Mouse (Mus musculus) CH12.LX (cell line): Measurements from ENCODE around the gene Pvr.

Source experiments
- CTCF ChIP-seq, 2 experiments: IDR thresholded peaks in 1 of 2; conservative IDR thresholded peaks in 1 of 2; 2 replicates each; pipeline ENCODE4 v1.5.1; 2011 to 2012; ENCODE audit warnings: low read depth in 2 of 2, low read length in 2 of 2, improper control_type of control experiment in 1 of 2, inconsistent platforms in 1 of 2, mild to moderate bottlenecking in 1 of 2, moderate library complexity in 1 of 2
- E2F4 ChIP-seq: IDR thresholded peaks from 2 replicates; pipeline ENCODE4 v1.6.1; 2011; ENCODE audit warnings: low read depth, low read length, improper control_type of control experiment; ENCODE audit not compliant: insufficient replicate concordance
- PAX5 ChIP-seq: IDR thresholded peaks from 2 replicates; pipeline ENCODE4 v1.6.1; 2012; ENCODE audit warnings: low read length, inconsistent platforms, mixed read lengths
- POLR2A ChIP-seq: IDR thresholded peaks from 2 replicates; pipeline ENCODE4 v1.6.1; 2011; ENCODE audit warnings: low read depth, mild to moderate bottlenecking, improper control_type of control experiment, low read length
- RCOR1 ChIP-seq: conservative IDR thresholded peaks from 2 replicates; pipeline ENCODE4 v1.6.1; 2012; ENCODE audit warnings: low read depth, mild to moderate bottlenecking, inconsistent platforms, low read length, improper control_type of control experiment
- USF2 ChIP-seq: conservative IDR thresholded peaks from 2 replicates; pipeline ENCODE4 v1.6.1; 2011; ENCODE audit warnings: low read depth, low read length, improper control_type of control experiment
- ZC3H11A ChIP-seq: IDR thresholded peaks from 2 replicates; pipeline ENCODE4 v1.6.1; 2012; ENCODE audit warnings: low read depth, mild to moderate bottlenecking, inconsistent platforms, low read length, improper control_type of control experiment
- ZNF384 ChIP-seq: IDR thresholded peaks from 2 replicates; pipeline ENCODE4 v1.6.1; 2012; ENCODE audit warnings: low read depth, low read length, improper control_type of control experiment, inconsistent platforms

DNA sequence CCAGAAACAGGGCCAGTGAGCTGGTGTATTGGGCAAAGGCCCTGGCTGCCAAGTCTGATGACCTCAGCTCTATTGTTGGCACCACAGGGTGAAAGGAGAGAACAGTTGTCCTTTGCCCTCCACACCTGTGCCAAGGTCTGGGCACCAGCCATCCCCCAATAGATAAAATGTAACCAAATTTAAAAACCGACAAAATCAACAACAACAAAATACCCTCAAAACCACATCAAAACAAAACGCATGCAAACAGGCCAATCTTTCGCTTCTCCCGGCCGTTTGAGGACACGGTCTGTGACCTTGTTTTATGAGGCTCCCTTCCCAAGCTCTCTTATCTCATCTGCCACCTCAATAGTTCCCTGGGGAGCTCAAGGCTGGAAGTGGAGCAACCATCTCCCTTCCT is 54.5 kb downstream of the Pvr start:
- TF ChIP-seq CTCF (conservative IDR thresholded peaks at IDR 0.05 in 1 of 2, IDR thresholded peaks at IDR 0.05 in 1 of 2; ENCODE audit: low read depth in 2 of 2, low read length in 2 of 2) (no peak), ZNF384 (no peak), RCOR1 (no peak), POLR2A (no peak), USF2 (no peak), E2F4 (no peak), PAX5 (no peak), ZC3H11A (no peak)
